Mouse (Mus musculus): Measurements from ENCODE around the gene Rbm47.

DNA sequence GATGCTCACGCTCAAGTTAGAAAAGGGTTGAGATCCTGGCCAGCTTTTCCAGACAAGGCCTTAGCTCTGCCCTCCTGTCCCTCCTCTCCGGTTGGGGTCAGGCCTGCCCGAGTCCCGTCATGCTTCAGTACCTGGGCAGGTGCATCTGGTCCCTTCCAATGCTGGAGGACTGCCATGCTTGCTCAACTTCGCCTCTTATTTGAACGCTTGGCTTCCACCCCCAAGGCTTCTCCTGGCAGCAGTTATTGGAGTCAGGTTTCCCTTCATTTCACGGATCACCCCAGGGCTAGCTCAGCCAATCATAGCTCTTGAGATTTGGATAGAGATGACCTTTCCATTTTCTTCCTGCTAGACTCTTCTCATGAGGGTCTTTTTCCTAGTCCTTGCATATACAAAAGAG is 172.8 kb downstream of the Rbm47 start:
- TF ChIP-seq POLR2A (IDR thresholded peaks at IDR 0.05; ENCODE audit: extremely low read depth, insufficient read depth, low read length) (no peak), CTCF (IDR thresholded peaks at IDR 0.05; ENCODE audit: low read depth, low read length) (no peak)
